Mouse (Mus musculus) regulatory T cell (primary cell): Measurements from ENCODE around the gene Blvra.

Experiments
- in situ Hi-C: fragments of 300-600 bp; cut with MboI, MseI; formaldehyde crosslinking; loops from one replicate; pipeline ENCODE4 v1.15.1; 2025; ENCODE audit warnings: high pct_unique_total_duplicates

Gene Blvra

GRCm38 (mm10) chr2:127135255-127135654, 64.8 kb downstream of the Blvra start:
- in situ Hi-C loops: loop anchor here (25.0 kb wide), 1 partner anchor 1227 kb away; no protein-coding TSS in a partner anchor

- in situ Hi-C loops: loop anchor here (25.0 kb wide), 1 partner anchor 1225 kb away; no protein-coding TSS in a partner anchor
Observed at GRCm38 (mm10) chr2:127136979-127137378, 66.5 kb downstream of the Blvra start.

- in situ Hi-C loops: loop anchor here (25.0 kb wide), 1 partner anchor 1224 kb away; no protein-coding TSS in a partner anchor
Observed at GRCm38 (mm10) chr2:127137838-127138420, 67.5 kb downstream of the Blvra start.

GRCm38 (mm10) chr2:127138449-127138848, 68.0 kb downstream of the Blvra start:
- in situ Hi-C loops: loop anchor here (25.0 kb wide), 1 partner anchor 1224 kb away; no protein-coding TSS in a partner anchor

GRCm38 (mm10) chr2:127139094-127139493, 68.6 kb downstream of the Blvra start:
- in situ Hi-C loops: loop anchor here (25.0 kb wide), 1 partner anchor 1223 kb away; no protein-coding TSS in a partner anchor

- in situ Hi-C loops: loop anchor here (25.0 kb wide), 1 partner anchor 1223 kb away; no protein-coding TSS in a partner anchor
Observed at GRCm38 (mm10) chr2:127139605-127140004, 69.1 kb downstream of the Blvra start.

GRCm38 (mm10) chr2:127140011-127140410, 69.5 kb downstream of the Blvra start:
- in situ Hi-C loops: loop anchor here (25.0 kb wide), 1 partner anchor 1222 kb away; no protein-coding TSS in a partner anchor

GRCm38 (mm10) chr2:127142031-127142430, 71.6 kb downstream of the Blvra start:
- in situ Hi-C loops: loop anchor here (25.0 kb wide), 1 partner anchor 1220 kb away; no protein-coding TSS in a partner anchor

- in situ Hi-C loops: loop anchor here (25.0 kb wide), 1 partner anchor 1220 kb away; no protein-coding TSS in a partner anchor
Observed at GRCm38 (mm10) chr2:127142577-127143157, 72.2 kb downstream of the Blvra start.

- in situ Hi-C loops: loop anchor here (25.0 kb wide), 1 partner anchor 1219 kb away; no protein-coding TSS in a partner anchor
Observed at GRCm38 (mm10) chr2:127143158-127144063, 72.9 kb downstream of the Blvra start, which contains the start of gene Itpripl1. Gene Itpripl1 (minus strand): TSS chr2:127143442.

GRCm38 (mm10) chr2:127145699-127146098, 75.2 kb downstream of the Blvra start:
- in situ Hi-C loops: loop anchor here (25.0 kb wide), 1 partner anchor 1217 kb away; no protein-coding TSS in a partner anchor
